Mouse (Mus musculus): ENCODE measurements around the gene Cyp2b19.

DNA sequence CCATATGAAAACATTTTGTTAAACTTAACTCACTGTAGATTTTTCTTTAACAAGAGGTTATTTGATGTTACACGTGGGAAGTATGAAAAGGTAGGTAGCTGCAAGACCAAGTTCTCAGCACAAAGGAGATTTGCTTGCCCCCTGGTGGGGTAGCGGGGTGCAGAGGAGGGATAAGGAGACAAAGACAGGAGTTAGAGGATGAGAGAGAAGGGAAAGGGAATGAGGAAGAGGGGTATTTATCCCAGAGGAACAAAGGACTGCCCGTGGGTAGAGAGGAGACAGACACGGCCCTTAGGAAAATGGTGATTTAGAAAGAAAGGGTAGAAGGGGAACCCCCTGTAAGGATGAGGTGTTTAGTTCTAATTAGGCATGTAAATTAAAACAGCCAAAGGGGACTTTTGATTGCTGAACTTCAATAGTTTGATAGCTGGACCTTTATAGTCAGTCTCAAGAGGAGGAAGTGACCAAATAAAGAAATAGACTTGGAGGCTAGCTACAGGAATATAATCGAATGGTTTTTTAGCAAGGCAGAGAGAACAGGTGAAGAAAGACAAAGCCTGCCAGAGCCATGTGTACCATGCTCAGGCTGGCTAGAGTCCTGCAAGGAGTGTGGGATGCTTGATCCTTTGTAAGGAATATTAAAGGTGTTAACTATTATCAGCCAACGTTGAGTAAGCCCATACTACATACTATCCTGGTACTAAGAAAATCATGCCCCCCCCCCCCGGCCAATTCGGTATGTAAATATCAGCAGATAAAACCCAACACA is 24.2 kb downstream of the Cyp2b19 start:
- TF ChIP-seq MAX (IDR thresholded peaks at IDR 0.05; ENCODE audit: low read length): no peak
- TF ChIP-seq ZNF384 (IDR thresholded peaks at IDR 0.05; ENCODE audit: low read depth, low read length): no peak
- TF ChIP-seq MEF2A (IDR thresholded peaks at IDR 0.05; ENCODE audit: extremely low read depth, insufficient replicate concordance, low read depth, low read length, poor library complexity, severe bottlenecking): no peak
- TF ChIP-seq EP300 (IDR thresholded peaks at IDR 0.05; ENCODE audit: low read depth in 1 of 2, low read length in 2 of 2): no peak
- TF ChIP-seq CTCF (IDR thresholded peaks at IDR 0.05 in 2 of 3, conservative IDR thresholded peaks at IDR 0.05 in 1 of 3; ENCODE audit: control insufficient read depth in 1 of 3, insufficient read depth in 1 of 3, low read depth in 2 of 3, low read length in 3 of 3, poor library complexity in 1 of 3, severe bottlenecking in 1 of 3): no peak
- no peak for TF ChIP-seq JUND (IDR thresholded peaks at IDR 0.05; ENCODE audit: low read depth, low read length)
- no peak for TF ChIP-seq E2F4 (IDR thresholded peaks at IDR 0.05; ENCODE audit: borderline replicate concordance, low read depth, low read length)
- TF ChIP-seq POLR2A (IDR thresholded peaks at IDR 0.05; ENCODE audit: control insufficient read depth in 1 of 2, insufficient read depth in 1 of 2, low read depth in 1 of 2, low read length in 2 of 2, poor library complexity in 1 of 2): no peak
- TF ChIP-seq BHLHE40 (IDR thresholded peaks at IDR 0.05; ENCODE audit: borderline replicate concordance, low read depth, low read length): no peak
- no peak for TF ChIP-seq UBTF (IDR thresholded peaks at IDR 0.05; ENCODE audit: borderline replicate concordance, insufficient read depth, low read depth, low read length)
- no peak for TF ChIP-seq ZKSCAN1 (IDR thresholded peaks at IDR 0.05; ENCODE audit: low read depth, low read length)
- TF ChIP-seq USF1 (IDR thresholded peaks at IDR 0.05; ENCODE audit: low read depth, low read length): no peak
- TF ChIP-seq KAT2A (conservative IDR thresholded peaks at IDR 0.05; ENCODE audit: low read depth, low read length): no peak

Data from MEL (cell line).